Mouse (Mus musculus) forelimb bud, embryonic 11.5 days (tissue): ENCODE results near the gene Pla2g2c.

Source experiments
- DNase-seq: peaks from one replicate; pipeline ENCODE4 v3.0.0-alpha.2; 2012; ENCODE audit warnings: low read depth, low spot score

Gene Pla2g2c

GRCm38 (mm10) chr4:138724354-138725126 lies at the start of gene Pla2g2c:
Gene Pla2g2c (plus strand): TSS chr4:138724792.
- DNase-seq, result no peak

- peak; percentile 71 for DNase-seq
Observed at GRCm38 (mm10) chr4:138676480-138676879, 48.1 kb upstream of the Pla2g2c start.

GRCm38 (mm10) chr4:138677579-138677978 lies 47.0 kb upstream of the Pla2g2c start:
- DNase-seq, result no peak

GRCm38 (mm10) chr4:138680124-138680523 lies 44.5 kb upstream of the Pla2g2c start:
- no peak for DNase-seq

- DNase-seq, result no peak
Observed at GRCm38 (mm10) chr4:138682760-138683159, 41.8 kb upstream of the Pla2g2c start.

- no peak for DNase-seq
Observed at GRCm38 (mm10) chr4:138685813-138686212, 38.8 kb upstream of the Pla2g2c start.

- no peak for DNase-seq
Observed at GRCm38 (mm10) chr4:138689094-138689512, 35.5 kb upstream of the Pla2g2c start.

- DNase-seq, result no peak
Observed at GRCm38 (mm10) chr4:138690561-138690960, 34.0 kb upstream of the Pla2g2c start.

GRCm38 (mm10) chr4:138691443-138692181 lies 33.0 kb upstream of the Pla2g2c start:
- DNase-seq, result no peak

- DNase-seq, result no peak
Observed at GRCm38 (mm10) chr4:138693043-138693692, 31.4 kb upstream of the Pla2g2c start.

- no peak for DNase-seq
Observed at GRCm38 (mm10) chr4:138696720-138697119, 27.9 kb upstream of the Pla2g2c start.

GRCm38 (mm10) chr4:138697166-138697860 lies 27.3 kb upstream of the Pla2g2c start:
- no peak for DNase-seq

GRCm38 (mm10) chr4:138698296-138698695 lies 26.3 kb upstream of the Pla2g2c start:
- no peak for DNase-seq

GRCm38 (mm10) chr4:138700184-138700982 lies 24.2 kb upstream of the Pla2g2c start:
- DNase-seq, result peak; percentile 74

GRCm38 (mm10) chr4:138701111-138701510 lies 23.5 kb upstream of the Pla2g2c start:
- no peak for DNase-seq

GRCm38 (mm10) chr4:138702031-138702430 lies 22.6 kb upstream of the Pla2g2c start:
- no peak for DNase-seq

GRCm38 (mm10) chr4:138702528-138702927 lies 22.1 kb upstream of the Pla2g2c start:
- no peak for DNase-seq

- no peak for DNase-seq
Observed at GRCm38 (mm10) chr4:138703591-138703990, 21.0 kb upstream of the Pla2g2c start.

GRCm38 (mm10) chr4:138704169-138704568 lies 20.4 kb upstream of the Pla2g2c start:
- DNase-seq, result no peak

- no peak for DNase-seq
Observed at GRCm38 (mm10) chr4:138706620-138707019, 18.0 kb upstream of the Pla2g2c start.

GRCm38 (mm10) chr4:138708636-138709035 lies 16.0 kb upstream of the Pla2g2c start:
- DNase-seq, result peak; percentile 63
